Comparison of ENCODE assay signal across 8 mouse cellular contexts in genomic region chr10:62450280-62450640, GRCm38 (mm10). TPM values are rescaled to one million over a fixed set of nuclear protein-coding genes. Genes with fewer than 3 reads are reported as not detected.
DNase-seq lines count a peak whose midpoint lies in the region; ATAC-seq and TF ChIP-seq lines count a peak whose summit lies in the region.

No protein-coding gene starts in this region.

- peaks cover 19% of the 10 kb centered on the region for H3K4me1 ChIP-seq in heart, embryonic 13.5 days
- H3K4me1 ChIP-seq in ES-Bruce4 (ENCODE audit: control insufficient read depth, insufficient read depth, low read length), result peaks cover 2% of the 10 kb centered on the region
- peaks cover 3% of the 10 kb centered on the region; the same call in 1 of the 2 replicates for H3K4me1 ChIP-seq in forebrain, postnatal 0 days (ENCODE audit: insufficient read depth)
- peaks cover 16% of the 10 kb centered on the region for H3K4me1 ChIP-seq in liver, embryonic 16.5 days (ENCODE audit: control insufficient read depth, low read depth, low read length)

- peak overlapping the region; percentile 99 for H3K9ac ChIP-seq in heart, embryonic 13.5 days
- H3K9ac ChIP-seq in ES-Bruce4 (ENCODE audit: low read depth, poor library complexity, severe bottlenecking), result peak overlapping the region; percentile 81
- H3K9ac ChIP-seq in forebrain, postnatal 0 days, result peak overlapping the region; percentile 73; the same call in 1 of the 2 replicates
- peak overlapping the region; percentile 95 for H3K9ac ChIP-seq in liver, embryonic 16.5 days (ENCODE audit: low read depth, low read length)

- H3K36me3 ChIP-seq in heart, embryonic 13.5 days, result peaks cover 35% of the 10 kb centered on the region
- peaks cover 17% of the 10 kb centered on the region for H3K36me3 ChIP-seq in ES-Bruce4 (ENCODE audit: control insufficient read depth, insufficient read depth, low read length, poor library complexity, severe bottlenecking)
- peaks cover 20% of the 10 kb centered on the region for H3K36me3 ChIP-seq in forebrain, postnatal 0 days (ENCODE audit: insufficient read depth)
- peaks cover 2% of the 10 kb centered on the region for H3K36me3 ChIP-seq in liver, embryonic 16.5 days (ENCODE audit: control insufficient read depth, insufficient read depth)

- peak overlapping the region; percentile 79 for H3K4me2 ChIP-seq in heart, embryonic 13.5 days
- H3K4me2 ChIP-seq in forebrain, postnatal 0 days (ENCODE audit: low read depth), result peak overlapping the region; percentile 62
- peak overlapping the region; percentile 64 for H3K4me2 ChIP-seq in liver, embryonic 16.5 days (ENCODE audit: low read depth, low read length)

- ATAC-seq in heart, embryonic 13.5 days (ENCODE audit: extremely low read depth, insufficient number of reproducible peaks, low FRiP score, low TSS enrichment), result no peak
- ATAC-seq in forebrain, postnatal 0 days, result peak; percentile 0; the same call in 1 of the 2 replicates
- peak; percentile 7; the same call in 1 of the 2 replicates for ATAC-seq in liver, embryonic 16.5 days (ENCODE audit: low read depth)
- no peak for ATAC-seq in activated CD4-positive, CD25-positive, alpha-beta regulatory T cell, adult 4 months

- no peak for DNase-seq in heart, postnatal 36 days
- no peak for DNase-seq in forebrain, postnatal 0 days
- DNase-seq in ovary, postnatal 14 days (ENCODE audit: low spot score), result no peak
- no peak for DNase-seq in frontal cortex, adult 2 months (ENCODE audit: extremely low spot score in 1 of 2, low spot score in 1 of 2)

- no peak for TF ChIP-seq POLR2A in ES-Bruce4 (IDR thresholded peaks at IDR 0.05; ENCODE audit: insufficient read depth, low read length)

- peak overlapping the region; percentile 86 for H3K27ac ChIP-seq in heart, embryonic 13.5 days (replicated peaks)
- H3K27ac ChIP-seq in ES-Bruce4 (ENCODE audit: insufficient read depth, low read length), result peak overlapping the region; percentile 39
- peak overlapping the region; percentile 88 for H3K27ac ChIP-seq in forebrain, postnatal 0 days (ENCODE audit: low read depth, low read length)
- peak overlapping the region; percentile 78 for H3K27ac ChIP-seq in liver, embryonic 16.5 days (ENCODE audit: low read length)

- peak overlapping the region; percentile 94 for H3K4me3 ChIP-seq in heart, embryonic 13.5 days
- H3K4me3 ChIP-seq in ES-Bruce4 (ENCODE audit: low read depth, low read length), result peak overlapping the region; percentile 99
- H3K4me3 ChIP-seq in forebrain, postnatal 0 days (ENCODE audit: low read depth, low read length), result peak overlapping the region; percentile 73
- H3K4me3 ChIP-seq in liver, embryonic 16.5 days (ENCODE audit: low read depth, low read length), result peak overlapping the region; percentile 86

- no peak for TF ChIP-seq CTCF in ES-Bruce4 (IDR thresholded peaks at IDR 0.05; ENCODE audit: low read depth, low read length)
- TF ChIP-seq CTCF in forebrain, postnatal 0 days (IDR thresholded peaks at IDR 0.05; ENCODE audit: low read depth), result no peak

- 33% methylated on average over 18 of the region's 18 CpGs for WGBS in heart, embryonic 13.5 days
- 39% methylated on average over 18 of the region's 18 CpGs for WGBS in forebrain, postnatal 0 days
- 33% methylated on average over 18 of the region's 18 CpGs for whole genome bisulfite sequencing in liver, embryonic 16.5 days (ENCODE audit: insufficient replicate concordance)

- no peak for TF ChIP-seq EP300 in ES-Bruce4 (IDR thresholded peaks at IDR 0.05; ENCODE audit: insufficient read depth, low read depth, low read length)

- no peaks in the 10 kb centered on the region for H3K9me3 ChIP-seq in heart, embryonic 13.5 days
- no peaks in the 10 kb centered on the region for H3K9me3 ChIP-seq in ES-Bruce4 (replicated peaks; ENCODE audit: control insufficient read depth, insufficient read depth, low read length, poor library complexity, severe bottlenecking)
- no peaks in the 10 kb centered on the region for H3K9me3 ChIP-seq in forebrain, postnatal 0 days (ENCODE audit: low read length)
- H3K9me3 ChIP-seq in liver, embryonic 16.5 days (replicated peaks; ENCODE audit: control insufficient read depth, low read length), result no peaks in the 10 kb centered on the region

- intact Hi-C loops in heart, postnatal 36 days (cut with DNase I), result no loop called here

- no peaks in the 10 kb centered on the region for H3K27me3 ChIP-seq in heart, embryonic 13.5 days (replicated peaks)
- H3K27me3 ChIP-seq in ES-Bruce4 (ENCODE audit: control insufficient read depth, insufficient read depth, low read length, poor library complexity, severe bottlenecking), result no peaks in the 10 kb centered on the region
- H3K27me3 ChIP-seq in forebrain, postnatal 0 days (ENCODE audit: insufficient read depth, low read length), result no peaks in the 10 kb centered on the region
- no peaks in the 10 kb centered on the region for H3K27me3 ChIP-seq in liver, embryonic 16.5 days (ENCODE audit: control insufficient read depth, insufficient read depth, low read depth, low read length)

RNA-seq across cellular contexts. Expression of gene Supv3l1, which starts 0.7 kb away (rescaled TPM):
- 26.6 and 27.0 TPM in 2 replicates for polyA plus RNA-seq in heart, embryonic 13.5 days (2015; fragmentation: Nextera tagmentation; extraction: Ambion mirVana)
- 10 to 100 TPM; 34.8 to 35.7 TPM for total RNA-seq in heart, postnatal 36 days (2021)
- polyA plus RNA-seq in ES-Bruce4 (2011; ENCODE audit: insufficient read depth, insufficient read length, low read depth, missing spikeins), result 40.6 and 41.0 TPM in 2 replicates
- 23.5 and 26.0 TPM in 2 replicates for total RNA-seq in forebrain, postnatal 0 days (2014; rRNA removed)
- 13.2 and 15.8 TPM in 2 replicates for polyA plus RNA-seq in forebrain, postnatal 0 days (2015; fragmentation: Nextera tagmentation; extraction: Ambion mirVana)
- polyA plus RNA-seq in liver, embryonic 16.5 days (2015; fragmentation: Nextera tagmentation; extraction: Ambion mirVana), result 11.4 and 11.6 TPM in 2 replicates
- polyA plus RNA-seq in frontal cortex, adult 2 months (2012; rRNA removed), result 30.0 and 33.8 TPM in 2 replicates
- 1 to 10 TPM; 9.0 to 10.0 TPM for polyA plus RNA-seq in activated CD4-positive, CD25-positive, alpha-beta regulatory T cell, adult 4 months (2017; shearing (Covaris generic))

RNA-seq across cellular contexts. Expression of gene 4930507D05Rik, which starts 1.0 kb away (rescaled TPM):
- polyA plus RNA-seq in heart, embryonic 13.5 days (2015; fragmentation: Nextera tagmentation; extraction: Ambion mirVana), result 0.56 and 0.61 TPM in 2 replicates
- total RNA-seq in heart, postnatal 36 days (2021), result under 1 TPM in 1 of 2 experiments, not detected in 1; 0.58 TPM
- polyA plus RNA-seq in ES-Bruce4 (2011; ENCODE audit: insufficient read depth, insufficient read length, low read depth, missing spikeins), result not detected in 2 replicates
- 2.0 and 2.2 TPM in 2 replicates for total RNA-seq in forebrain, postnatal 0 days (2014; rRNA removed)
- 0.98 and 1.5 TPM in 2 replicates for polyA plus RNA-seq in forebrain, postnatal 0 days (2015; fragmentation: Nextera tagmentation; extraction: Ambion mirVana)
- polyA plus RNA-seq in liver, embryonic 16.5 days (2015; fragmentation: Nextera tagmentation; extraction: Ambion mirVana), result 0.08 and 0.09 TPM in 2 replicates
- 0.95 and 1.1 TPM in 2 replicates for polyA plus RNA-seq in frontal cortex, adult 2 months (2012; rRNA removed)
- not detected for polyA plus RNA-seq in activated CD4-positive, CD25-positive, alpha-beta regulatory T cell, adult 4 months (2017; shearing (Covaris generic))

RNA-seq across cellular contexts. Expression of gene Hkdc1, which starts 28.0 kb away (rescaled TPM):
- polyA plus RNA-seq in heart, embryonic 13.5 days (2015; fragmentation: Nextera tagmentation; extraction: Ambion mirVana), result 0.37 and 0.97 TPM in 2 replicates
- total RNA-seq in heart, postnatal 36 days (2021), result not detected
- polyA plus RNA-seq in ES-Bruce4 (2011; ENCODE audit: insufficient read depth, insufficient read length, low read depth, missing spikeins), result 0.16 TPM in 1 of 2 replicates, not detected in the other
- 0.23 and 0.57 TPM in 2 replicates for total RNA-seq in forebrain, postnatal 0 days (2014; rRNA removed)
- 0.31 and 0.33 TPM in 2 replicates for polyA plus RNA-seq in forebrain, postnatal 0 days (2015; fragmentation: Nextera tagmentation; extraction: Ambion mirVana)
- polyA plus RNA-seq in liver, embryonic 16.5 days (2015; fragmentation: Nextera tagmentation; extraction: Ambion mirVana), result 10.3 and 14.0 TPM in 2 replicates
- 14.2 and 16.0 TPM in 2 replicates for polyA plus RNA-seq in frontal cortex, adult 2 months (2012; rRNA removed)
- polyA plus RNA-seq in activated CD4-positive, CD25-positive, alpha-beta regulatory T cell, adult 4 months (2017; shearing (Covaris generic)), result under 1 TPM in 1 of 2 experiments, not detected in 1; 0.16 TPM

RNA-seq across cellular contexts. Expression of gene Vps26a, which starts 36.3 kb away (rescaled TPM):
- 67.5 and 70.3 TPM in 2 replicates for polyA plus RNA-seq in heart, embryonic 13.5 days (2015; fragmentation: Nextera tagmentation; extraction: Ambion mirVana)
- 10 to 100 TPM; 46.5 to 46.6 TPM for total RNA-seq in heart, postnatal 36 days (2021)
- 73.3 and 74.5 TPM in 2 replicates for polyA plus RNA-seq in ES-Bruce4 (2011; ENCODE audit: insufficient read depth, insufficient read length, low read depth, missing spikeins)
- 40.2 and 45.7 TPM in 2 replicates for total RNA-seq in forebrain, postnatal 0 days (2014; rRNA removed)
- 43.1 and 52.1 TPM in 2 replicates for polyA plus RNA-seq in forebrain, postnatal 0 days (2015; fragmentation: Nextera tagmentation; extraction: Ambion mirVana)
- 38.0 and 44.0 TPM in 2 replicates for polyA plus RNA-seq in liver, embryonic 16.5 days (2015; fragmentation: Nextera tagmentation; extraction: Ambion mirVana)
- 37.0 and 41.5 TPM in 2 replicates for polyA plus RNA-seq in frontal cortex, adult 2 months (2012; rRNA removed)
- 10 to 100 TPM; 68.8 to 72.1 TPM for polyA plus RNA-seq in activated CD4-positive, CD25-positive, alpha-beta regulatory T cell, adult 4 months (2017; shearing (Covaris generic))

Comparison
In these comparisons a context has a peak if more than half of its experiments do, and no peak if none do; other contexts are left out.
1. ATAC-seq: peak in forebrain, postnatal 0 days (single experiment) and liver, embryonic 16.5 days (single experiment); none in heart, embryonic 13.5 days (single experiment) and activated CD4-positive, CD25-positive, alpha-beta regulatory T cell, adult 4 months (single experiment).
2. Peak in every context shown above with its lines, with median percentiles within 50 percentile points of each other: H3K27ac ChIP-seq, H3K4me2 ChIP-seq, H3K4me3 ChIP-seq and H3K9ac ChIP-seq.